Mouse (Mus musculus) brain, embryonic 14.5 days (tissue): ENCODE data around the gene Ankrd9.

Experiments
- CTCF ChIP-seq: fragments of 200-500 bp; IDR thresholded peaks from 2 replicates; pipeline ENCODE4 v1.5.1; 2012; ENCODE audit warnings: inconsistent platforms, mild to moderate bottlenecking, moderate library complexity, borderline replicate concordance; ENCODE audit not compliant: insufficient read depth, insufficient read length; ENCODE audit errors: extremely low read depth
- POLR2A ChIP-seq: fragments of 200-500 bp; IDR thresholded peaks from 2 replicates; pipeline ENCODE4 v1.6.1; 2012; ENCODE audit warnings: mild to moderate bottlenecking, inconsistent platforms, borderline replicate concordance; ENCODE audit not compliant: poor library complexity, insufficient read depth, insufficient read length, severe bottlenecking; ENCODE audit errors: extremely low read depth

- TF ChIP-seq CTCF (no peak), POLR2A (no peak)
Observed at GRCm38 (mm10) chr12:110967146-110967545, 11.7 kb downstream of the Ankrd9 start.
